Mouse (Mus musculus) spleen, postnatal 14 days (tissue): Measurements from ENCODE around the gene Recql5.

ENCODE experiments used
- DNase-seq, 2 experiments: peaks; one replicate each; pipeline ENCODE4 v3.0.0; 2021 to 2022; ENCODE audit warnings: low spot score in 2 of 2

Recql5 gene

DNA sequence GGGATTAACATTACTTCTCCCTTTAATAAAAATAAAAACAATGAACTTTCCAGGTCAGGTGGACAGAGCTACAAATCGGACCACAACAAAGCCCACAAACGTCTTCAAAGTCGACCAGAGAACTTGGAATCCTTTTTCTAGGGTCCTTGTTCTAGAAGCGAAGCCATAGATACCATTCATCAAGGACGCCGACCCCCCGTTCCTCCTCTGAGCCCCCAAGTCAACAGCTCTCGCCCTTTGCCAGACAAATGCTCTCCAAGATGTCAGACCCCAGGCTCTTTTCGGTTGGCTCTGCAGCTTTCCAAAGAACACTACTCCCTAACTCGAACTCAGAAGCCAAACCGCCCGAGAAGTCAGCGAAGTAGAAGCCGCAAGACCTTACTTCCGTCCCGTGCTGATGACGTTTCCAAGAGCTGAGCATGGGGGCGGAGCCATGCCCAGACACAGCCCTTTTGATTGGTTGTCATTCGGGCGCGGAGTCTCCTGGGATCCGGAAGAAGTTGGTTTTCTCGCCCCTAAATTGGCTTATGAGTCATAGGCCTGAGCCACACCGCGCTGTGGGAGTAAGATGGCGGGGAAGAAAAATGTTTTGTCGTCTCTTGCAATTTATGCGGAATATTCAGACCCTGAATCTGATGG lies at the start of gene Recql5, which contains the start of gene Sap30bp:
TSS of gene Recql5 (minus strand) at position 370 of the 639 bp plus-strand sequence.
TSS of gene Sap30bp (plus strand) at position 175 of the 639 bp plus-strand sequence.
- DNase-seq = peak; percentile 92 to 97

DNA sequence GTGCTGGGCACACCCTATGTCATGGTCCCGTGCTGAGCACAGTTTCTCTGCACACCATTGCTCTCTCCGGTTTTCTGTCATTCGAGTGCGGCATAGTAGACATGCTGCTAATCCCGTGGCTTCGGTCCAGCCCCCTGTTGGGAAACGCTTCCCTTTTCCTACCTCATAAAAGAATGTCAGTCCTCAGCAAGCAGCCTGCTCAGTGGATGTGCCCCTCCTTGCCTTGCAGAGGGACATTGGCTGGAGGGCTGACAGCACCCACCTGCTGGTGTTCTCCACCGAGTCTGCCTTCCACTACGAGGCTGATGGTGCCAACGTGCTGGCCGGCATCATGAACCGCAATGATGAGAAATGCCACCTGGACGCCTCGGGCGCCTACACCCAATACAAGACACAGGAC lies 49.2 kb upstream of the Recql5 start:
- DNase-seq = no peak

DNA sequence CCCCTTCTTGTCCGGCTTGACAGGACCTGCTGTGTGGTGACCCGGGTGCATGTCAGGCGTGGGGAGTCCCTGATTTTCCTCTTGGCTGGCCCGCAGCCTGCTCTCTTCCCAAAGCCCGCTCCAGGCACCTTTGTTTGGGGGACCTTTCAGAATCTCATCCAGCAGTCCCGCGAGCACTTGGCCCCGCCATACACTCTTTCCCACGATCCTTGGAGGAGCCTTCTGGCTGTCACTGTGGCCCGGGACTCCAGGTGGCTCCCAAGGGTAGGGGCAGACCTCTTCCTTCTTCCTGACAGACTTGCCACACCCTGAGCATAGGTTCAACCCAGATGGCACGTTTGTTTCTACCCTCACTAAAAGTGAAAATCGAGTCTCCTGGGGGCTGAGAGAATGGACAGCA lies 42.3 kb upstream of the Recql5 start:
- no peak for DNase-seq

DNA sequence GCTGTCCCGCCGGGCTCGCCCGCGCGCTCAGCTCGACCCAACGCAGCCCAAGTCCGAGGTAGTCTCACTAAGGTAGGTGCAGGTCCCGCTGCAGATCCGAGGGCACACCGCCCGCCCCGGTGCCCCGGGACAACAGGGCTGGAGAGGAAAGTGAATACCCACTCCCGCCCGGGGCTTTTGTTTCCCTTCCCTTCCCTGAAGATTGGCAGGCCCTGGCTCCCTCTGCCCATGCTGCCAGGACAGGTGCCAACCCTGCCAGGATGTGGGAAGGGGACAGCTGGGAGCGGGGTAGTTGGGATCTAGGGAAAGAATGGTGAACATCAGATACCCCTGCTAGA lies 41.8 kb upstream of the Recql5 start:
- DNase-seq = no peak

DNA sequence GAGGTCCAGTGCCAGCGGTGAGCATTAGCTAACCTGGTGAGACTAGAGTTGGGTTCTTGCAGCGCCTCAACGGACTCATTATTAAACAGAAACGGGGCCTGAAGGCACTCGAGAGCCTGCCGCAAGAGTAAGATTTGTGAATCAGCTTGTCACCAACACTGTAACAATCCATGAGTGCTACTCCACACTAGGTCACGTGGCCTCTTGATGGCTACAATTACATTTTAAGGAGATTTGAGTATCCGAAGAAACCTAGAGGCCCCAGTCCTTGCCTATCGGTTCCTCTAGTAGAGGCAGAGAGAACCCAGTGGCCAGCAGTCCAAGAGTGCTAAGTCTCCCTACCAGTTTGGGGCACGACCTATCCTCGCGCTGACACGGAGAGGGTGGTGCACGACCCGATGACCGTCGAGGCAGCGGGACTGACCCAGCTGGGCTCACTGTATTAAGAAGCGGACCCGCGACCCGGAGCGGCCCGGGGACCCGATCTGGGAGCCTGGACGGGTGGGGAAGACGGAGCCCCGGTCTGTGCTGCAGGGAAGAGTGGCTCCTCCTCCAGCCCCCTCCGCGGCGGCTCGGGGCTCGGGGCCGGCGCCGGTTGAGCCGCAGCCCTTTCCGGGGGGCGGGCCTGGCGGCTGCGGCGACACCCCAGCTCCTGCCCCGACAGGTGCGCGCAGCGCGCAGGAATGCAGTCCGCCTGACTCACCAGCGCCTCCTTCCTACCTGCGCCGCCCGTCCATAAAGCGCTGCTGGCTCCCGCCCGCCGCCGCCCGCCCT lies 41.2 kb upstream of the Recql5 start, which contains the start of gene Itgb4:
TSS of gene Itgb4 (plus strand) at position 401 of the 774 bp plus-strand sequence.
- DNase-seq = peak; percentile 17 to 25

DNA sequence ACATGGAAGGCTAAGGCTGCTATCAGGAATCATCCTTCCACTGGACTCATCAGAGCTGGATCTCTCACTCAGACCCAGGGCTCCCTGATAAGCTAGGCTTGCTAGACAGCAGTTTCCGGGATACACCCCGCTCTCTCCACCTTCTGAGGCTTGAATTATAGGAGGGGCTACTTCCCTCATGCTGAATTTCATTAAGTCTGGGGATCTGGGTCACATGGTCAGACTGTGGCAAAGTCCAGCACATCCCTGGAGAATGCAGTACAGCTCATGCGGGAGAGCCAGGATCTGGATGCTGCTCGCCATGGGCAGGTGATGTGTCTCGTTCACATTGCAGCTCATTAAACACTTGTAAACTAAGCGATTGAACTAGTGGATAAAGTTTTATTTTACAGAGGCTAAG lies 37.7 kb upstream of the Recql5 start:
- no peak for DNase-seq

DNA sequence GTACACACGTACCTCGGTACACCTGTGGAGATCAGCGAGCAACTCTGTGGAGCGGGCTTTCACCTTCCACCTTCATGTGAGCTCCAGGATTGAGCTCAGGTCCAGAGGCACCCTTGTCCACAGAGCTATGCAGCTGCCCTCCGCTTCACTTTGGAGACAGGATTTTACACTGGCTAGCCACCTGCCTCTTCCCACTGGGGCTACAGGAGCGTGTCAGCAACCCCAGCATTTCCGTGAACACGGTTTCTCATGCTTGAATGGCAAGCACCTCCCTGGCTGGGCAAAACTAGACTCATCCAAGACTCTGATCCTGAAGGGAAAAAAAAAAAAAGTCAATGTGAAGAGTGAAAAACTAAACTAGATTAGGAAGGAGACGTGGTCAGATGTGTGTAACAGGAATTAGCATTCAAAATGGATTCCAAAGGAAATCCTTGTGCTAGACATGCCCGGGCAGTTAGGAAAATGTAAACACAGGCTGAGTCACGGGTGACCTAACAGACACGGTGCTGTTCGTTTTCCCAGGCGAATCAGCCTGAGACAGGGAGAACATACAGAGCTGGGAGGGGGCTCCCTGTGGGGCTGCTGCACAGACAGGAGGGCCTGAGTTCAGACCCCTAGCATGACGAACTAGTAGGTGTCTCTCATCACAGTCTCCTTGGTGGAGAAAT lies 36.9 kb upstream of the Recql5 start:
- DNase-seq = no peak

DNA sequence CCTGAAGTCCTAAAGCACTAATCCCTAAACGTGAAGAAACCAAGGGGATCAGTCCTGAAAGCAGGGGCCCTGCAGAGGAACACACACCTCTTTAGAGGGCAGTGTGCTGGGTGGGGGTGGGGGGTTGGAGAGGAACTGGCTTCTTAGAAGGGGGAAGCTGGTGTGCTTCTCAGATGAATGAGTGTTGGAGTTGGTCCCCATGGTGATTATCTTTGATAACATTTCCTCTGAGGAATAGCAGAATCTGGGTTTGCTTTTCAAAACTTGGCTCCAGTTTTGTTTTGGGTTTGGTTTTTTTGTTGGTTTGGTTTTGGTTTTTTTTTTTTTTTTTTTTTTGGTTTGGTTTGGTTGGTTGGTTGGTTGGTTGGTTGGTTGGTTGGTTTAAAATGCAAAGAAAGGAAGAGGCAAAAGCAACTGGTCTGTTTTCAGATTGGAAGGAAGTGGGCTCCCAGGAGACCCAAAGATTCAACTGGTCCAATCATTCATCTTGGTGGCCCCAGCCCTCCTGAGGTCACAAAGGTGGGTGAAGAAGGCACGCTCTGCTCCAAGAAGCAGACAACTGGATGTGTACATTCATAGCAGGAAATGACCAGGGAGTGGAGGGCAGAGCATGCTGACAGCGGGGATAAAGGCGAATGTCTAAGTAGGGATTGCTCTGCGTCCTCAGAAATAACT lies 35.6 kb upstream of the Recql5 start:
- DNase-seq = no peak

DNA sequence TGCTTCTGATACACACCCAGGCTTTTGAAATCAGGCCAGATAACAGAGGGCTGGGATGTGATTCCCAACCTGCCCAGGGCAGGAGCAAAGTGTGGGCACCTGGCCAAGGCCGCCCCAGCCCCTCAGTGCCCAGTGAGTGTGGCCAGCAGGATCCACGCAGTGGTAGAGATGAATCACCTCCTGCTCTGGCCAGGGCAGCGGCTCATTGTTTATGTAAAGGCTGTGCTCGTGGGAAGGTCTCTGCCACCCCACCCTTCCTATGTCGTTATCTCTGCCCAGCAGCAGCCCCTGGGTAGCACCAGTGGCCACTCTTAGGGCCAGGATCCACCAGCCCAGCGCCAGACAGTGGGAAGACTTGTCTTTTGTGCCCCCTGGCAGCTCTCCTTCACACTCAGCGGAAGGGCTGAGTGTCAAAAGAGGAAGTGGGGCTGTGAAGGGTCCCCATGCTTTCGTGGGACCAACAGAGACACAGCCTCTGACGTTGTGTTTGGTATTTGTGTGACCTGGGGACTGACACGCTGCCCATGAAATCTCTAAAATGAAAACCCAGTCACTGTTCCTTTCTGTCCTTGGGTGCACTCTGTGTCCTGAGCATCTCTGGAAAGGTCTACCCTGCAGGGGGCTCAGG lies 31.8 kb upstream of the Recql5 start:
- DNase-seq = no peak

DNA sequence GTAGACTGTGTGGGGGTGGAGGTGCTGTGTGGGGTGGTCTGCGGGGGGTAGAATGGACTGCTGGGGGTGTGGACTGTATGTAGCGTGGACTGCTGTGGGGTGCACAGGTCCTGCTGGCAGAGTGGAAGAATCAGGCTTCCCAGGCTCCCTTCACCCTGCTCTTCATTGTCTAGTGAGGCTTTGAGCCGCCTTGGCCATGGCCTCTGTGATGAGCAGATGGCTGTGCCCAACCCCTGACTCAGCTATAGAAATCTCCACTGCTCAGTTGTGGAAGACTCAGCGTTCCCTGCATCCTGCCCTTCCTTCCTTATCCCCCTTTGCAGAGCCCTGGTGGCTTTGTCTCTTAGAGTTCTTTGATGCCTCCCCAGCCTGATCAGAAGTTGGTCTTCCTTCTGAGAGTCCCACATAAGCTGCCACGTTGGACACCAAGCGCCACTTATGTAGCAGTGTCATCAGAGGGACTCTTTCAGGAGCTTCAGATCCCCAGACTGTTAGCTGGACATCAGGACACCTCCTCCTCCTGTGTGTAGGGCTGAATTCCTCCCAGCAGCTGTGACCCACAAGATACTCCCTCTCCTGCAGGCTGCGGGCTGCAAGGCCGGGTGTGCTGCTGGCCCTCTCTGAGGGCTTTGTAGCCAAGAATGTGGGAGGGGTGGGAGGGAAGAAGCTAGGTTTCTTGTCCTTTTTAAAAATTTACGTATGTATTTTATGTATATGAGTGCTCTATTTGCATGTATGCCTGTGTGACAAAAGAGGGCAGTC lies 29.6 kb upstream of the Recql5 start:
- DNase-seq = no peak

DNA sequence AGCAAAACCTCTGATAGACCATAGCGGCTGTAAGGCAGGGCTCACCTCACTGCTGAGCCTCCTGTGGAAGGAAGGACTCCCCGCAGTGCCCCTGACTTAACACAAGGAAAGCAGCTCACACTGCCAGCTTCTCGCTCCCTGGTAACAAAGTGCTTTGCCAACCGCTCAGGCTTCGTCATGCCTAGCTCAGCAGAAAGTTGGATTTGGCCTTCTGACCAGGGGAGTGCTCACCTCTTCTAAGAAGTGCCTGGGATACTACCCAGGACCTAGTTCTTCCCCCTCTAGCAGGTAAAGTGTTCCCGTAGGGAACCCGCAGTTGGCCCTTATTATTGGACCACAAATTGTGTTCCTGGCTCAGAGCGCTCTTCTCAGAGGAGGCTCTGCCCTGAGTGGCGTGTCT lies 25.7 kb upstream of the Recql5 start:
- no peak for DNase-seq

DNA sequence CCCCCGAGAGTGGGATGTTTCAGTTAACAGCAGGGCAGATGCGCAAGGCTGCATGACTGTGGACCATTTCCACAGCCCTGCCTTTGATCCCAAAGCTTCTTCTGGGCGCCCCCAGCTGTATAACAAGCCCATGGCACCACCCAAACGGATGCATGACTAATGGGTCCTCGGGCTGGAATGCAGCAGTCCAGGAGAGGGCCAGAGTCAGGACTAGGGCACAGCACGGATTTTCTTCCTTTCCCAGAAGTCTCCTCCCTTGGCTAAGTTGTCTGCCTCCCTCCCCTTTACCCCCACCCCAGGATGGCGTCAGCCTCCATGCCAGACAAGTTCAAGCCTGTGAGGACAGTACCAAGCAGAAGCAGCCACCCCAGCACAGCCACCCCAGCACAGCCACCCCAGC lies 24.7 kb upstream of the Recql5 start:
- no peak for DNase-seq

DNA sequence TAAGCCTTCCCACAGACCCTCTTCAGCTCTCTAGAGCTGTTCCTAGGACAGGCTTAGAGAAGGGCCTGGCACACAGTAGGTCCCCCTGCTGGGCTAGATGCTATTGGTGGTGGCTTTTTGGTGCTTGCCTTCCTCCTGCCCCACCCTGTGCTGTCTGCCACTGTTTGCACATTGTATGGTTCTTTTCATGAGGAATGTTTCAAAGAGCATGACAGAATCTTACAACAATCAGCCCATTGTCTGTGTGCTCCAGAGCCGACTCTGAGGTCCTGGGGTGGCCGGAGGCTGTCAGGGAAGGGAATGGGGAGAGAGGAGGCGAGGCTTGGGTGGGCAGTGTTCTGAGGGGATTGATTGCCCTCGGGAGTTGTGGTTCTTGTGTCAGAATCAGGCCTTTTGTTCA lies 23.2 kb upstream of the Recql5 start:
- no peak for DNase-seq

DNA sequence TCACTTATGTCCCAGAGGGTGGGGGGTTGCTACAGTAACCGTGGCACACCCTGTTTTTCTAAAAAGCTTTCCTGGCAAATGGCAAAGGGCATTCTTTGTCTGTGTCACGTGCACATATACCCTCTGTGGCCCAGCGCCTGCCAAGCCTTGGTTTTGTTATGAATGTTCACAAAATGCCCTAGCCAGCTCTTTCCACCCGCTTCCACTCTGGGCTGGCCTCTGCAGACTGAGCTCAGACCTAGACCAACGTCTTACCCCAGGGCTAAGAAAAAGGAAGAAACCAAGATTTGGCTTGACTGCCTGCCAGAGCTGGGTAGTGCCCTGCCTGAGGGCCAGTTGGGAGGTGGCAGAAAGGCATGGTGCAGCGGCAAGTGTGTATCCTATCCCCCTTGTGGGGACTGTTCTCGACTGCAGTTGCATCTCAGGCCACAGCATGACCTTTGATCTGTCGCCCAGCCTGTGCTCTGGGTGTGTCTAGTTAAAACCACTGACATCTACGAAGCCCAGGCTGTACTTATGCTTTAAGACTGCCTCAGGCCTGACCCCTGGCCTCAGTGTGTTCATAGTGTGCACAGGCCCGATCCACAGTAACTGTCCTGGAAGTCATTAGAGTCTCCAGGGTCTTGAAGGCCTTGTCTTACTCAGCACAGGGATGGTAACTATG lies 22.1 kb upstream of the Recql5 start:
- DNase-seq = no peak

DNA sequence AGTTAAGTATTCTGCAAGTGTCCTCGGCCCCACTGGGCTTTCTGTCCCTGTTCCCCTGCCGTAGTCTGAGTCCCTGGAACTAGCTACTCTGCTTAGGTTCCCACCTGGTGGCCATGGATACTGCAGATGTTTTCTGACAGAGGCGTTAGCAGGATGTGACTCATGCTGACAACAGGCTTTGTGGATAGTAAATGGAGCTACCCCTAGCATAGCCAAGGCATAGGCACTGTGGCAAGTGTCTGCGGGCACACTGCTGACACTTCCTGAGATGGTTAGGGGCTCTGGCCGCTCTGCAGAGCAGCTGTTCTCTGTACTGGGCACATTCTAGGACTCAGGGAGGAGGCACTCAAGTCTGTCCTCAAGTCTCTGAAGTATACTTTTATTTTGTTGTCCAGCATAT lies 21.4 kb upstream of the Recql5 start:
- no peak for DNase-seq

DNA sequence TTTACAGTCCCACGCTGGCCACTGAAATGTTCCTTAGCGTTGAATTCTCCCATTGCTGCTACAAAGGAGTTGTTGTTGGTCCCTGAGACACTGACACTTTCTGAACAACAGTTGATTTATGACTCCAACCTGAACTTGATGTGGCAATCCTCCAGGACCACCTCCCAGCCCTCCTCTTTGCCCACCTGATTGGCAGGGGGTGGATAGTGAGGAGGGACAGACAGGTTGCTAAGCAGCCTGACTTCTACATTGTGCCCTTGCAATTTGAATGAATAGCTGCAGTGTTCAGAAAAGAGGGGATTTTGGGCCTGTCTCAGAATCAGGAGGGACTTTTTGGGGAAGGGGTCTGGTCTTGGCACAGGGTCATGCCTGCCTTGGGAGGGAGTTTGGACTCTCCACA lies 17.4 kb upstream of the Recql5 start:
- DNase-seq = no peak

DNA sequence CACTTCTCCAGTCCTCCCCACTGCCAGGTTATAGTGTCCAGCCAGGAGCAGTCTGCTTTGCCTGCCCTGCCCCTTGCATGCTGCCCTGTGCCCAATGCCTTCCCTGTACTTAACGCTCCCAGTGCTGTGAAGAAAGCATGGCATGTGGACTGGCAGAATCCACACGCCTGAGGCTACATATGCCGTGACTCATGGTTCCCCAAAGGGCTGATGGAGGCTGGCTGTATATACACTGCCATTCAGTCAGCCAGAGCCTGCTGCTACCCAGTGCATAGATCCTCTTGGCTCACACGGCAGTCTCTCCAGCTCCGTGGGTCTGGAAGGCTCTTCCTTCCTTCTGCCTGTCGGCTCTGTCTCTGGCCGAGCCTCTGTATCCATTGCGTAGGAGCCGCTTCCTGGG lies 15.0 kb upstream of the Recql5 start:
- DNase-seq = no peak

DNA sequence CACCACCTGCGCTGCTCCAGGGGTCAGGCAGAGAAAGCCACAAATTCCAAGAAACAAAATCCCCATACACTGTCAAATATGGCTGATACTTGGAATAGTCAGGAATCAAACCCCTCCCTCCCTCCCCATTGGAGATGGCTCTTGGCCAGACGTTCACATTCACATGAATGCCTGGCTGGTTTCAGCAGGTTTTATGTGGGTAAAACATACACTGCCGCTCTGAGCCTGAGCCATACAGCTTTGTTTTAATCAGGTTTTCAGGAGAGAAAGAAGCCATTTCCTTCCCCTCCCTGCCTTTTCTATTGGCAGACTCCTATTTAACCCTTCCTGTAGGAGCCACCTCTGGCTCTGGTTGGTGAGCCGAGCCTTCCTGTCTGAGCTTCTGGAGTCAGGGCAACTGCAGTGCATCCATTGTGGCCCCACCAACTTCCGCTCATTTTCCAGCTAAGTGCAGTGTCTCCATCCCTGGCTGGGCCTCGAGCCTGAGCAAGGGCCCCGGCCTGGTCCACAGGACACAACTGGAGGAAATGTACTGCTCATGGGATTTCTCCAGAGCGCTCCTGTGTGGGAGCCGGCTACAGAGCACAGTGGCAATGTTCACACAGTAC lies 13.0 kb upstream of the Recql5 start:
- no peak for DNase-seq

DNA sequence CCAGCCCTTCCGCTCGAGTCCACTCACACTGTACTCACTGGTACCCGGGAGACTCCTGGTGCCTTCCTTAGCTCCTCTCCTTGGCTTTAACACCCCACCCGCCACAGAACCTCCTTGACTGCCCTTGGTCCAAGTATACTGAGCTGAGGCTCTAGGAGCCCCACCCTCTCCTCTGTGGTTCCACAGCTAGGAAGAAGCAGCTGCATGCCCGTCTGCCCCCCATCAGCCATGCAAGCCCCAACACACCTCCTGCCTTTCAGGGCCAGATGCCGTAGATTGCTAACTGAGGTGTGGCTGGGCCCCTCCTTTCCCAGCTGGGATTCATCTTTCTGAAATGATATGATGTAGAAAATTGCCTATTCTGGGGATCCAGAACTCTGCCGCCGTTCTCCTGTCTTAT lies 12.0 kb upstream of the Recql5 start:
- no peak for DNase-seq

DNA sequence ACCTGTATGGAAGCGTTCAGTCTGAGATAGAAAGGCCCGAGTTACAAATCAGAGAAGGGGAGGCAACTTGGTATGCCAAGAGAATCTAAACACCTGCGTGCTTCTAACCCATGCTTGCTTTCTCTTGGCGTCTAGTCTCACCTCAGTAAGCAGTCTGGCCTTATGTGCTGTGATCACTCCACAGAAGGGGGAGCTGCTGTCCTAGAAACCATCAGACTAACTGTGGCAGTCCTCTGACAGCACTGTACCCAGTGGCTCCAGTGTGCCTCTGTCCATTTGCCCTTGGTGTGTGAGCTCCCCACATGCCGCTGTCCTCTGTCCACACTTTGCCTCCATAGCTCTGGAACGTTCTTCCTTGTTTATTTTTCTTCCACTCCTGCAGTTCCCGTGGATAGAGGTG lies 8.7 kb upstream of the Recql5 start:
- no peak for DNase-seq
